Mouse (Mus musculus) right cerebral cortex, postnatal 25 days (tissue): ENCODE measurements around the gene Akap1.
A peak's percentile ranks its signal among the peaks of the same experiment; 100 is the strongest.

ENCODE experiments used
- DNase-seq: peaks from one replicate; pipeline ENCODE4 v3.0.0; 2022

Gene Akap1

DNA sequence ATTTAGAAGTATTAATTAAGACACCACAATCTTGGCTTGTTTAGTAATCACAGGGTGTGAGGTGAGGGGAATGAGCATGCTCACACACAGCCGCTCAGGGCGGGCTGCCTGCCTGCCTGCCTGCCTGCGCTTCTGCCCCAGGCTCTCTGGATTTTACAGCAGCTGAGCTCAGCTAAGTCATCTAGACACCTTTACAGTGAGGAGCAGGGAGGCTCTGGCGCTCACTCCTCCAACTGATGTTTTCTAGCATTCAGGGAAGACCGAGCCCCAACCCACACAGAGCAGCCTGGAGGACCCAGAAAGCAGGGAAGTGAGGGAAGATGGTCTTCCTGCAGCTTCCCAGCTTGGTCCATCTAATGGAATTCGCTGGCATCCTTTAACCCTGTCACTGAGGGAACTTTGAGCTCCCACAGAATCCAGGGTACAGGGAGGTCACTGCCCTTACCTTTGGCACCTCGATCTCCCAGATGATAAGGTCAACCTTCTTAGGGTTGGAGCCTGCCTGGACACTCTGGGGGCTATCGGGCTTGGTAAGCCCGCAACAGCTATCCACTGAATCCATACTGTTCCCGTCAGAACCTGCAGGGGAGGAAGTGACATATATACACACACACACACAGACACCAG lies 23.5 kb downstream of the Akap1 start:
- no peak for DNase-seq

DNA sequence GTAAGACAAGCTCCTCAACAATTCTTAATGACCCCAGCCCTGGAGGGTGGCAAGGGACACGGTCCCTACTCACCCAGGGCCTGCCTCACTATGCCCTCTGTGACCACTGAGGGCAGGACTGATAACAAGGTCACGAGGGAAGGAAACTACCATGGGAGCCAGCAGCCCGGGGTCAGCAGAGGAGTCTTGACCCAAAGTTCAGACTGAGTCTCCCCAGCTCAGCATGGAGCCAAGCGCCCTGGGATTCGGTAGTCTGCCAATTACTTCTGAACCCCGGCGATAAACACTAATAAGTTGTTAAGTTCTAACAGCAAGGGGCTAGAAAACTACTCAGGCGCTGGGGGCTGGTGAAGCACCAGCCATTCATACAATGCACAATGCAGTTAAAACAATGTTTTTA lies 24.1 kb downstream of the Akap1 start:
- no peak for DNase-seq

DNA sequence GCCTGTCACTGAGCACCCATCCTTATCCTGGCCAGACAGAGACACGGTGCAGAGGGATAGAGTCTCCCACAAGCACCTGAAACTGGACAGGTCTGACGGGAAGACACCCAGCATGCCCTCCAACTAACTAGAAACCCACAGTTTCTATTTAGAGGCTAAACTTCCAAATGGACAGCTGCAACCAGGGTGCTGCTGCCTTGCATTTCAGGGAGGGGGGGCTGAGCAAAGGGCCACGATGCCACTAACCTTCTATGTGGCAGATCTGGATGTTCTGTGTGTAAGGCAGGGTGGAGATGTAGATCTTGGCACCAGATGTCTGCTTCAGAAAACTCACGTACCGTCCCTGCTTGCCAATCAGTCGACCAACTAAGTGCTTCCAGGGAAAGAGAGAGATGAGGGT lies 25.0 kb downstream of the Akap1 start:
- DNase-seq = no peak

DNA sequence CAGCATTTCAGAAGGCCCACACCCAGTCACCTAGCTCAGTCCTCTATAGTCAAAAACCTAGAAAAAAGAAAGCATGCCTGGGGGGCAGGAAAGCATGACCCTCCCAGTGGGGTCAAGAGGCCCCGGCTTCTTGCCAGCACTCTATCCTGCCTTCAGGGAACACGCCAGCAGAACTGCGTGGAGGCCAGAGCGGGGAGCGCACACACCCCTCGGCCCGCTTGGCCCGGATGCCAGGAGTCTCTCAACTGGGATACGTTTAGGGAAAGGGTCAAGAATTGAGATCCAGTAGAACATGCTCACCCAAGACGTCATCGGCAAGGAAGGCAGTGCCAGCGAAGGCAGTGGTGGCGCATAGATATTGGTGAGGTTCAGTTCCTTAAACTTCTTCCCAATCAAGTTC lies 25.8 kb downstream of the Akap1 start:
- DNase-seq = no peak

DNA sequence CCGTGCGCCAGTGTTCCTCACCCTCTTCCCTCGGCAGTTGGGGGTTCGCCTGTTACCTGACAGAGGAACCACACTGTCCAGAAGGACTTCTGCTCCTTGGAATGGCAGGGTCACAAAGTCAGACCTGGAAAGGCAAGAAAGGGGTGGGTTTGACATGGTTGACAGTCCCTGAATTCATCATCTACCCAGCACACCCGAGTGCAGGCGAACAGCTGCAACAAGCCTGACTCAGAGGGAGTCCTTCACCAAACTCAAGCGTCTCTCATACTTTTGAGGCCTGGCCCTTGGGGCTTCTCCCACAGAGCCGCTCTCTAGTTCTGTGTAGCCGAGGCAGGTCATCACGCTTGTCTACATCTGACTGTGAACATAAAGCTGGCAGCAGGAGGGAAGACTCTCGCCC lies 29.8 kb downstream of the Akap1 start:
- no peak for DNase-seq

DNA sequence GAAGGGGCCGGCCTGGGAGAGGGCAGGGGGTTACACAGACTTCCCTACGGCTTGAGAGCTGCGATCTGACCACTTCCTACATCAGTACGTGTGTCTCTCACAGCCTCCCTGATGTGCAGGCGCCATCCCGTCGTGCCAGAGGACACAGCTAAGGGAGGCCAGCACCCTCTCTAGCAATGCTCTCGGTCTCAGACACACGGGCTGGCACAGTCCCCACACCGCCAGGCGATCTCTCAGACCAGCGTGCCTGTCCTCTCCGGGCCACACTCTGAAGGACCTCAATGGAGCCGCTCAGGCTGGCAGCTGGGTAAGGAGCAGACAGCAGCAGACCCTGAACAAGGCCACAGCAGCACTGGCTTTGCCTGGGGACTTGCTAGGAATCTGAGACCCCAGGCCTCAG lies 30.3 kb downstream of the Akap1 start:
- DNase-seq = no peak

DNA sequence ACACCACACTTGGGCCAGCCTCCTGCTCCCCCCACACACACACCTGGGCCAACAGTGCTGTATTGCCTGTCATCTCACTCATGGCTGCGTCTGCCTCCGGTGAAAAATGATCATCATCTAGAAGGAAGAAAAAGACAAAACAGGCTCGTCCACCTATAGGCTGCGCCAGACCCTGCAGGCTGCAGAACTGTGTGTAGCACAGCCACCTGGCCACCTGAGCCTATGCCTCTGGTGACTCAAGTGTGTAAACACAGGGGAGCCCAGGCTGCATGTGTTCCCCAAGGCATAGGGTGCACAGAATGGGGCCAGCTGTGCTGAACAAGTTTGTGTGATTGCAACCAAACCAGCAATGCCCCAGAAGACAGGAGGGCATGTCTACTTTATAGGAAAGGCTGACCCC lies 31.3 kb downstream of the Akap1 start:
- DNase-seq = no peak

DNA sequence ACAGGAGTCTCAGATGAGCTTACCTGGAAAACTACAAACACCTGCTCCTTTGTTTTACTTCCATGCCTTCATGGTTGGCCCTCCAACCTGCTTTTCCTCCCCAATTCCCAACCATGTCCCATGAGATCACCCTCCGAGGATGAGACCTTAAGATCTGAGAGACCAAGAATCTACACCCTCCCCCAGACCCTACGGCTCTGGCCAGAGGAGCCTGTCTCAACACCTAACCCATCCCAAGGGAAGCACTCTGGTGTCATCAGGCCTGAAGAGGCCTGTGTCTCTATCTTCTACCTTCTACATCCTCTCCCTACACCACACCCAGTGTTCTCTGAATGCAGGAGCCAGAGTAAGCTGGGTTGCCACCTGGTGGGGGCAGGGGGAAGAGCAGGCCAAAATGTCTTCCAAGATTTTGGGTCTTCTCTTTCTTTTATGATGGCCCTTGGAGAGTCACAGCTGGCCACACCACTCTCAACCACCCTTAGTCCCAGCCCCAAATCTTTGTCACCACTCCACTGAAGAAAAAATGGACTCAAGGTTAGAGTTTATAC lies 34.1 kb downstream of the Akap1 start:
- DNase-seq = no peak

DNA sequence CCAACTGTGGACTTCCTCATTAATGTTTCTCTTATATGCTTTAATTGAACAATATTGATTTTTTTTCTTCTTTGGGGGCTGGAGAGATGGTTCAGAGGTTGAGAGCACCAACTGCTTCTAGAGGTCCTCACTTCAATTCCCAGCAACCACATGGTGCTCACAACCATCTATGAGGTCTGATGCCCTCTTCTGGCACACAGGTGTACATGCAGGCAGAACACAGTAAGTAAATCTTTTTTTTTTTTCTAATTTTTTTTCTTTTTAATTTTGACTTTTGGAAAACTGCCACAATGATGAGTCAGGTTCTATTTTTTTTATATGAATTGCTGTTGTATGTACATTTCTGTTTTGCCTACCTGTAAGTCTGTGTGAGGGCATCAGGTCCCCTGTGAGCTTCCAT lies 35.9 kb downstream of the Akap1 start:
- no peak for DNase-seq

DNA sequence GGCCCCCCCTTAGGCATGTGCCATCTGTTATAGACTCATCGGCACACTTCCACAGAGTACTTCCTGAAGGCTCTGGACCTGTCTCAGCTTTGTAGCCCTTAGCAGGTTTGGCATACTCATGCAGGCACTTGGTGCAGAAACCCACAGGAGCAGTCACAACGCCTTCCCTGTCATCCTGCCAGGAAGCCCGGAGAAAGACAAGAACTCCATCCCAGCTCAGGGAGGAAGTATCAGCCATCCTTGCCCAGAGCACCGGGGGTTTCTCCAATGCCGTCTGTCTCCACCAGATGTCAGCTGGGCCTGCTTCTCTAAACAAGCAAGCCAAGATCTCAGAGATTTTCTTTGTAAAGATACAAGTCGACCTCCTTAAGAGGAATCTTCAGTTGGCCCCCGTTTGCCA lies 38.5 kb downstream of the Akap1 start:
- DNase-seq = no peak

DNA sequence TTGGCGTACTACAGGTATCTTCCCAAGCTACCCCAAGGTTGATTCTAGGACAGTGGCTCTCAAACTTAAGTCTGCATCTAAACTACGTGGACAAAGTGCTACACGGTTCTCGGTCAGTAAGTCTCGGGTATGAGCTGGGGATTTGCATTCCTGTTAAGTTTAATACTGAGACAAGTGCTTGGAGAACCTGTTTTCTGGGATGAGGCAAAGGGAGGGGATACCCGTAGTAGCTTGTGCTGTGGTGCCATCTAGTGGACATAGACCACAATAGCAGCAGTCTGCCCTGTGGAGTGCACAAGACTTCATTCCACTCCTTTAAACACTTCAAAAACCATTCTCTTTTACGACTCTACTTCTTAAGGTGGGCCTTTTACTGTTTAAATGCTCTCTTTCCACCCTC lies 41.4 kb downstream of the Akap1 start:
- peak; percentile 62 for DNase-seq

DNA sequence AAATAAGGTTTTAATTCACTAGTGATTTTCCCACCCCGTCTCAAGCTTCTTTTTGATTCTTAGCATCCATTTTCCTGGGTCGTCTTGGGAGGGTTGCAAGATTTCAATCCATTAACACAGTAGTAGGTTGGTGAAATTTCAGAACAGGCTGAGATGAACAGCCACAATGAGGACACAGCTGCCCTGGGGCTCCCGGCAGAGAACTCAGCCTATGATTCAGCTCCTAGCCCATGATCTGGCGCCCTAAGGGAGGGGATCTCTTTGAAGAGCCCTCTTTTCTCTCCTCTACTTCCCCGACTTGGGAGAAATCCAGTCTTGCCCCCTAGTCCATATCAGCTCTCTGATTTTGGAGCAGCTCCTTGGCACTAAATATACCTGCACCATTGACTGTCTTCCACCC lies 41.9 kb downstream of the Akap1 start:
- no peak for DNase-seq

DNA sequence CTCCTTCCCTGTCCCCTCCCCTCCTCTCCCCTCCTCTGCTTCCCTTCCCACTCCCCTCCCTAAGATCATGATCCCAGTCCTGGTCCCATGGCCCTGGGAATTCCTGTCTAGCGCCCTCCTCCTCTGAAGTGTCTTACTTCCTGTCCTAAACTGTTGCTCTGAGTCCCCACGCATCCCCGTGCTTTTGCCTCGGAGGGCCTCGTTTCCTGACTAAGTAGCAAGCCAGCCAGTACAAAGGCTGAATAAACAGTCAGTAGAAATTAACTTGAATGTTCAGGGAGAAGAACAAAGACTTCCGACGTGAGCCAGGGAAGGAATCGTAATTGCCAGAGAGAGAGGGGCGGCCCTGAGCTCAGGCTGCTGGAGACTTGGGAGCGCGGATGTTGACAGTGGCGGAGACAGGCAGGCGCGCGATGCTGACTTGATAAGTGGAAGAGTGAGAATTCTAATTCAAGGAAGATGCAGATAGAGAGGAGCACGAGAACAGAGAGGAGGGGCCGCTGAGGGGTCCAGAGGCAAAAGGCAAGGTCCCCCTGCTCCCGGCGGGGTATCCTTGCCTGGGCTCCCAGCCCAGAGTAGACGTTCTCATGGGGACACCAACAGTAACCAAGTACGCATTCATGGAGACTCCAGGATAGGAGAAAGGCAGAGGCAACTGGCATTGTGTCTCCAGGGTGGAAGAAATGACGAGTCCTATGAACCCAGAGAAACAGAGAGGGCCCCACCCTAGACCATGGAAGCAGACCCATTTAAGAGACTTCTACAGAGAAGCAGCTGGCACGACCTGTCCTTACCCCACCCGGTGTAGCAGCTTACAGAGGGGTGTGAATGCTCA lies 43.4 kb downstream of the Akap1 start:
- DNase-seq = no peak

DNA sequence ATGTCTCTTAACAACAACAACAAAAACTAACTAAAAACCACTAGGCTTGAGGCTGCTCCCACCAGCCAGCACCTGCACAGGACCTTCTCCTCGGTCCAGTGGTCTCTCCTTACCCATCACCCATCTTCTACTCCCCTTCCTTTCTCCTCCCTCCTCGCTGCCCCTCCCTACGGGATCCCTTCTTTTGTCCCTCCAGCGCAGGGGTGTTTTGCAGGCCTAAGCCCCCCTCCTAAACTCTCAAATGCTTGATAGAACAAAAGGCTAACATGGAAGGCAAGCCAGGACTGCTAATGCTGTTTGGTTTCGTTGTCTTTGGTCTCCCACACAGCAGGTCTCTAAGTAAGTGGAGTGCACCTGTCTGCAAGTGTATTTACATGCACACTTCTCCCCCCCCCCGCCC lies 44.1 kb downstream of the Akap1 start:
- no peak for DNase-seq

DNA sequence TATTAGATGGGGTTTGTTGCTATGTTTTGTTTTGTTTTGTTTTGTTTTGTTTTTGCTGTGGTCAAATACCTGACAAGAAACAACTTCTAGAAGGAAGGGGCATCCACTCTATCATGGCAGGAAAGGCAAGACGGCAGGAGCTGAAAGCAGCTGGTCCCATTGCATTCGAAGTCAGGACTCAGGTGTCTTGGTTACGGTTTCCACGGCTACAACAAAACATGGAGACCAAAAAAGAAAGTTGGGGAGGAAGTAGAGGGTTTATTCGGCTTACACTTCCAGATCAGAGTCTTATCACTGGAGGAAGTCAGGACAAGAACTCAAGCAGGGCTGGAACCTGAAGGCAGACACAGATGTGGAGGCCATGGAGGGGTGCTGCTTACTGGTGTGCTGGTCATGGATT lies 47.3 kb downstream of the Akap1 start:
- DNase-seq = no peak

DNA sequence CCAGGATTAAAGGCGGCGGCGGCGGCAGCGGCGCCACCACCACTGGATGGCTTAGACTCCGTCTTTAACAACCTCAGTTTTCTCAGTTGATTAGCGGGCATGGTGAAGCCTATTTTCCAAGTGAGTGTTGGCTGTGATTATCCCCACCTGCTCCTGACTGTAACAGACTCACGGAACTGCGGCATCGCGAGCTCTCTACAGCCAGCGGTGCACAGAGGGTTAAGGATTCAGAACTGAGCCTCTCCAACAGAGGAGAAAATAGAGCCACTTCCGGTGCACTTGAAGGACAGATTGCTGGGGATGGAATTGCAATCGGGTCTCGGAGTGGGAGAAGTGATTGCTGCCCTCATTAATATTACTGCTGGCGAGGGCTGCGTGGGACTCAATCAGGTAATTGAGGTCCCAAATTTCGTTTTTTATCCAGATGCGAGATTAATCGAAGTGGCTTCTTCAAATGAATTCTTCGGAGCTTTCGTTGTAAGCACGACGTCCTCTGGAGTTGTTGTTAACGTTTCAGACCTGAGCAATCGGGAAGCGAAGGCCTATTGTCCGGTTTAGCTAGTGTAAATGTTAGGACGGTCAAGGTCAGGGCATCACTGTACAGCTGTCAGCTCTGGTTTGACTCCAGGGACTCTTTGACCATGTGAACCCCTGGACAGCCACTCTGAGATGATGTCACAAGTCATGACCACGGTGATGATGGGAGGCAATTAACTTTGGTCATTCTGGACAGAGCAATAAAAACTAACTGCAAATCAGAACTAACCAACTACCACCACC lies 61.0 kb downstream of the Akap1 start:
- no peak for DNase-seq

DNA sequence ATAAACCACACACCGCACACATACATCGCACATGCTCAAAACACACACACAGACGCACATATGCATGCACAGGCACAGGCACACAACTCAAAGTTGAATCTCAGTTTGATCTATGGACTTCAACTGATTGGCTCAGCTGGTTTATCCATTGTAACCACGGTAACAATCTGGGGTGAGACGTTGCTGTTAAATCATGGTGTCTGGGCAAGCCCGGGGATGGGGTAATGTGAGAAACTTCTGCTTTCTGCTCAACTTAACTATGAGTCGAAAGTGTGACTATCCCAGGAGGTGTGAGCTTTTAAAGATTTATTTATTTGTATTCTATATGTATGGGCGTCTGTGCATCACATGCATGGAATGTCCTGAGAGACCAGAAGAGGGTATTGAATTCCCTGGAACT lies 68.2 kb downstream of the Akap1 start:
- DNase-seq = no peak

DNA sequence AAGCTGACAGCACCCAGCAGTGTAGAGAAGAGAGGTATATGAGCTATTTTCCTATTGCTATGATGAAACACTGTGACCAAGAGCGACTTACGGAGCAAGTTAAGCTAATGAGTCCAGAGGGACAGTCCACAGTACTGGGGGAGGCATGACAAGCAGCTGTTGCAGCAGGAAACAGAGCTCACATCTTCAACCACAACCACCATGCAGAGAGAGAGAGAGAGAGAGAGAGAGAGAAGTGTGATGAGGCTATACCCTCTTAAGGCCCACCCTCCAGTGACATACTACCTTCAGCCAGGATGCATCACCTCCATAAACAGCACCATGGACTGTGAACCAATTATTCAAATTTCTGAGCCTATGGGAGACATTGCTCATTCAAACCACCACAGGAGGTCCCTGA lies 74.5 kb downstream of the Akap1 start:
- DNase-seq = no peak

DNA sequence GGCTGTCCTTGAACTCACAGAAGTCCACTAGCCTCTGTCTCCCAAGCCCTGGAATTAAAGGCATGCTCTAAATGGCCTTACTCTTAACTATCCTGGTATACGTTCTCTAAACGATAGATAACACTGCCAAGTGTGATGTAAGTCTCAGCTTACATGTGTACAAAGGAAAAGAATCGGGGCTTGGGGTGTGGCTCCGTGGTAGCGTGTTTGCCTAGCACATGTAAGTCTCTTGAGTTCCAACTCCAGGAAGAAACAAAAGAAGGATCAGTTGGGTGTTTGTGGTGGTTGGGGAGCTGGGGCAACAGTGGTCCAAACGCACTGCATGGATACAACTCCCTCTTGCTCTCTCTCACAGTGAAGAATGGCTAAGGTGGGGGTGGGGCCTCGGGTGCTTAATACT lies 77.6 kb downstream of the Akap1 start:
- no peak for DNase-seq

DNA sequence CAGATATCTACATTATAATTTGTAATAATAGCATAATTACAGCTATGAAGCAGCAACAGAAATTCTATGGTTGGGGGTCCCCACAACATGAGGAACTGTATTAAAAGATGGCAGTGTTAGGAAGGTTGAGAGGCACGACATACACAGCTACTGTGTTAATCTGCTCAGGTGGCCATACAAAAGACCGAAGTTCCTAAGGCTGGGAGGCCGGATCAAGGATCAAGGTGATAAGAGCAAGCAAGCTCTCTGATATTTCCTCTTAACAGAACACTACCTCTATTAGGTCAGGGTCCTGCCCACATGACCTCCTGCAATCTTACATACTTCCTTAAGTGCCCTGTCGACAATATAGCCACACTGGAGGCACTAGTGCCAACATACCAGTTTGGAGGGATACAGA lies 80.9 kb downstream of the Akap1 start:
- DNase-seq = no peak

DNA sequence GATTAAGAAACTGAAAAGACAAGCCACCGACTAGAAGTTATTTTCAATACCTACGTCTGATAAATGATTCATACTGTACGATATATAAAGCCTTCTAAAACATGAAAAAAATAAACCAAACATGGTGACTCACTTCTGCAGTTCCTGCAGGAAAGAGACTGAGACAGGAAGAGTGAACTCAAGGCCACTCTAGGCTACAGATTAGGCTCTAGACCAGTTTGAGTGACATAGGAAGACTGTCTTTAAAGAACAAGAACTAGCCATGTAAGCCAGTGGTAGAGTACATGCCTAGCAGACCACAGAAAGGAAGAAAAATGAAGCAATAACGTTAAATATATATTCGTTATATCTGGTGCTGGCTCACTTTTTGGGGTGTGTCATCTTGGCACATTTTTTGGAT lies 81.9 kb downstream of the Akap1 start:
- no peak for DNase-seq
